Mouse (Mus musculus) naive thymus-derived CD4-positive, alpha-beta T cell, adult 2 months (primary cell): Measurements from ENCODE around the gene Lrrn4.

Experiments used
- DNase-seq: peaks from one replicate; pipeline ENCODE4 v3.0.0-alpha.2; 2011; ENCODE audit warnings: low read depth

Gene Lrrn4

GRCm38 (mm10) chr2:132871663-132872062 lies 9.0 kb downstream of the Lrrn4 start:
- no peak for DNase-seq

DNA sequence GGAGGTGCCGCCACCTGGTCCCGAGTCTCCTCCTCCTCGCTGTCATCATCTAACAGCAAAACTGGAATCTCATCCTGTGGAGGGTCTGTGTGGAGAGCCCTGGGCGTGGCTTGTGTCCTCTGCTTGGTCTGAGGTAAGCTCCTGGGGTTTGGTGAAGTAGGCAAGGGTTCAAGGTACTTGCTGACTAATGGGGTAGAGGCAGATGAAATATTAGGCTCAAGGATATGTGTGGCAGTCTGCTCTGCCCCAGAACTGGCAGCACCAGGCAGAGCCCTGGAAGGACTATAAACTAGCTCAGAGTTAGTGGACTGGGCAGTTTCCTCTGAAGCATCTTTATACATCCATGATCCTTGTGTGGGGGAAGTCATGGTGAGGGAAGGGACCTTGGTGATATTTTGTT lies 10.4 kb downstream of the Lrrn4 start:
- DNase-seq: no peak

- DNase-seq: no peak
These were observed 11.0 kb downstream of the Lrrn4 start for GRCm38 (mm10) chr2:132869682-132870081.

GRCm38 (mm10) chr2:132867521-132867920 lies 13.2 kb downstream of the Lrrn4 start:
- DNase-seq: no peak

GRCm38 (mm10) chr2:132863325-132863724 lies 17.4 kb downstream of the Lrrn4 start:
- DNase-seq: no peak

DNA sequence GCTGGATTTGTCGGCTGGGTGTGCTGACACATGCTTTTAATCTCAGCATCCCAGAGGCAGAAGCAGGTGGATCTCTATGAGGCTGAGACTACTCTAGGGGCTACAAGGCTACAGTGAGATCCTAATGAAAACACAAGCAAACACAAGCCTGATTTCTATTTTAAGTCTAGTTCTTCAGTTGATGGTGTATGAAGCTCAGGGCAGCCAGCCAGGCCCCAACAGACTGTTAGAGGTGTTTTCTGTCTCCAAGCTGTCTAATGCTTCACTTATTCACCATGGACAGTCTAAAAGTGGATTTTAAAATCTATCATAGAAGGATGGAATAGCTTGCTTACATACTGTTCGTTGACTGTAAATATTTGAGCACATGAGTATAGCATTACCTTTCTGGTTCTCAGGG lies 19.2 kb downstream of the Lrrn4 start:
- no peak for DNase-seq

GRCm38 (mm10) chr2:132860435-132860834 lies 20.3 kb downstream of the Lrrn4 start:
- DNase-seq: no peak

DNA sequence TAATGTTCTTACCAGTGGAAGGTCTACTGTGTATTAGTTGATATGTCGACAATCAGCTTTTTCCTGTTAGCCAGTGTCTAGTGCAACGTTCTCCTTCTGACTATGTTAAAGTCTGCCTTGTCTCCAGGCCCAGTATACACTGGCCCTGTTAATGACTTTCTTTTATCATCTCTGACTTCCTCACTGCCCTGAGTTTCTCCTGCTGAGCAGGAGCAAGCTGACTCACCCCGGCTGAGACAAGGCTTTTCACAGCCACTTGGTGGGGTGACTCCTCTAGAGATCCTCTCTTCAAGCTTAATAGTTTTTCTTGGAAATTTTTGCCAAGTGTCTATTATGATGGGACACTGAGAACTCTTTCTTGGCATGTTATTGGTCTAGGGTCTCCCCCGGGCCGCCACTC lies 24.4 kb downstream of the Lrrn4 start:
- no peak for DNase-seq

- no peak for DNase-seq
These were observed 27.6 kb downstream of the Lrrn4 start for GRCm38 (mm10) chr2:132853051-132853450.

- DNase-seq: no peak
These were observed 31.6 kb downstream of the Lrrn4 start for GRCm38 (mm10) chr2:132849141-132849540.

GRCm38 (mm10) chr2:132848361-132848760 lies 32.3 kb downstream of the Lrrn4 start:
- no peak for DNase-seq

- no peak for DNase-seq
These were observed 33.1 kb downstream of the Lrrn4 start for GRCm38 (mm10) chr2:132847581-132847980.

GRCm38 (mm10) chr2:132846407-132847358 lies 34.0 kb downstream of the Lrrn4 start, which contains the start of gene Crls1:
Gene Crls1, plus strand, starts transcription at chr2:132846666.
- peak; percentile 99 for DNase-seq

DNA sequence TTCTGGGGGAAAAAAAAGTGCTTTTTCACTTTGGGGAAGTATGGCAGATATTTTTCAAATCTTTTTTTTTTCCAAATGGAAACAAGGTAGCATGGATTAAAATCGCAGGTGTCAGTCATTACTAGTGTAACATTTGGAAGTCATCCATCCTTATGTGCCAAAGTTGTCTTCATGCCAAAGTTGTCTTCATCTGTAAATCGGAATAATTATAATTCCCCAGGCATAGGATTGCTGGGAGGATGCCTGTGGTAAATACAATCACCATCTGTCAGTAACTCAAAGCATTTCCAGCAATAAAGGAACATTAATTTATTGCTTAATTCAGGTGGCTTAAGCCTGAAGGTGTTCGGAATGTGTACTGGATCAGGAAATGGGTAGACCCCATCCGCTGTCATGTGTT lies 39.6 kb downstream of the Lrrn4 start:
- DNase-seq: no peak
